Mouse (Mus musculus): ENCODE data around the gene Col16a1.

Gene Col16a1

GRCm38 (mm10) chr4:130047331-130048202 lies at the start of gene Col16a1:
Gene Col16a1, plus strand, starts transcription at chr4:130047840.
- peak; percentile 88 to 90 for DNase-seq (ENCODE audit: low spot score in 2 of 2)

GRCm38 (mm10) chr4:129998124-129998523 lies 49.5 kb upstream of the Col16a1 start:
- DNase-seq (ENCODE audit: low spot score in 2 of 2): no peak

GRCm38 (mm10) chr4:130001710-130002109 lies 45.9 kb upstream of the Col16a1 start:
- DNase-seq (ENCODE audit: low spot score in 2 of 2): no peak

- peak; percentile 78 to 85 for DNase-seq (ENCODE audit: low spot score in 2 of 2)
Observed at GRCm38 (mm10) chr4:130002157-130002556, 45.5 kb upstream of the Col16a1 start.

- no peak for DNase-seq (ENCODE audit: low spot score in 2 of 2)
Observed at GRCm38 (mm10) chr4:130005593-130005992, 42.0 kb upstream of the Col16a1 start.

GRCm38 (mm10) chr4:130006533-130006932 lies 41.1 kb upstream of the Col16a1 start:
- DNase-seq (ENCODE audit: low spot score in 2 of 2): no peak

- no peak for DNase-seq (ENCODE audit: low spot score in 2 of 2)
Observed at GRCm38 (mm10) chr4:130009043-130009442, 38.6 kb upstream of the Col16a1 start.

- DNase-seq (ENCODE audit: low spot score in 2 of 2): no peak
Observed at GRCm38 (mm10) chr4:130010723-130011122, 36.9 kb upstream of the Col16a1 start.

GRCm38 (mm10) chr4:130012234-130012633 lies 35.4 kb upstream of the Col16a1 start:
- no peak for DNase-seq (ENCODE audit: low spot score in 2 of 2)

- peak in 1 of 2 experiments; percentile 64 for DNase-seq (ENCODE audit: low spot score in 2 of 2)
Observed at GRCm38 (mm10) chr4:130013111-130013510, 34.5 kb upstream of the Col16a1 start.

- no peak for DNase-seq (ENCODE audit: low spot score in 2 of 2)
Observed at GRCm38 (mm10) chr4:130016010-130016409, 31.6 kb upstream of the Col16a1 start.

- DNase-seq (ENCODE audit: low spot score in 2 of 2): no peak
Observed at GRCm38 (mm10) chr4:130017036-130017674, 30.5 kb upstream of the Col16a1 start.

GRCm38 (mm10) chr4:130022952-130023351 lies 24.7 kb upstream of the Col16a1 start:
- DNase-seq (ENCODE audit: low spot score in 2 of 2): no peak

- no peak for DNase-seq (ENCODE audit: low spot score in 2 of 2)
Observed at GRCm38 (mm10) chr4:130023511-130024231, 24.0 kb upstream of the Col16a1 start.

- no peak for DNase-seq (ENCODE audit: low spot score in 2 of 2)
Observed at GRCm38 (mm10) chr4:130025544-130025943, 22.1 kb upstream of the Col16a1 start.

- DNase-seq (ENCODE audit: low spot score in 2 of 2): no peak
Observed at GRCm38 (mm10) chr4:130031146-130031545, 16.5 kb upstream of the Col16a1 start.

- no peak for DNase-seq (ENCODE audit: low spot score in 2 of 2)
Observed at GRCm38 (mm10) chr4:130033496-130033895, 14.1 kb upstream of the Col16a1 start.

GRCm38 (mm10) chr4:130036112-130036511 lies 11.5 kb upstream of the Col16a1 start:
- peak; percentile 56 to 63 for DNase-seq (ENCODE audit: low spot score in 2 of 2)

- DNase-seq (ENCODE audit: low spot score in 2 of 2): peak; percentile 72 to 83
Observed at GRCm38 (mm10) chr4:130036573-130037401, 10.9 kb upstream of the Col16a1 start.

- DNase-seq (ENCODE audit: low spot score in 2 of 2): no peak
Observed at GRCm38 (mm10) chr4:130039351-130039750, 8.3 kb upstream of the Col16a1 start.

GRCm38 (mm10) chr4:130041076-130041475 lies 6.6 kb upstream of the Col16a1 start:
- no peak for DNase-seq (ENCODE audit: low spot score in 2 of 2)

All from right cerebral cortex, postnatal 10 days (tissue).